Mouse (Mus musculus) right cerebral cortex, postnatal 36 days (tissue): ENCODE results near the gene Tuba1a.

ENCODE experiments used
- DNase-seq, 2 experiments: peaks; one replicate each; pipeline ENCODE4 v3.0.0; 2022; ENCODE audit warnings: low spot score in 2 of 2, mixed read lengths in 1 of 2

Tuba1a gene

GRCm38 (mm10) chr15:98985240-98985981 is 31.9 kb upstream of the Tuba1a start:
- peak; percentile 66 to 83 for DNase-seq

- DNase-seq = no peak
These were observed 31.2 kb upstream of the Tuba1a start for GRCm38 (mm10) chr15:98984681-98985080.

- DNase-seq = no peak
These were observed 30.1 kb upstream of the Tuba1a start for GRCm38 (mm10) chr15:98983431-98984081.

GRCm38 (mm10) chr15:98982100-98982499 is 28.6 kb upstream of the Tuba1a start:
- DNase-seq = no peak

- no peak for DNase-seq
These were observed 26.6 kb upstream of the Tuba1a start for GRCm38 (mm10) chr15:98980012-98980614.

DNA sequence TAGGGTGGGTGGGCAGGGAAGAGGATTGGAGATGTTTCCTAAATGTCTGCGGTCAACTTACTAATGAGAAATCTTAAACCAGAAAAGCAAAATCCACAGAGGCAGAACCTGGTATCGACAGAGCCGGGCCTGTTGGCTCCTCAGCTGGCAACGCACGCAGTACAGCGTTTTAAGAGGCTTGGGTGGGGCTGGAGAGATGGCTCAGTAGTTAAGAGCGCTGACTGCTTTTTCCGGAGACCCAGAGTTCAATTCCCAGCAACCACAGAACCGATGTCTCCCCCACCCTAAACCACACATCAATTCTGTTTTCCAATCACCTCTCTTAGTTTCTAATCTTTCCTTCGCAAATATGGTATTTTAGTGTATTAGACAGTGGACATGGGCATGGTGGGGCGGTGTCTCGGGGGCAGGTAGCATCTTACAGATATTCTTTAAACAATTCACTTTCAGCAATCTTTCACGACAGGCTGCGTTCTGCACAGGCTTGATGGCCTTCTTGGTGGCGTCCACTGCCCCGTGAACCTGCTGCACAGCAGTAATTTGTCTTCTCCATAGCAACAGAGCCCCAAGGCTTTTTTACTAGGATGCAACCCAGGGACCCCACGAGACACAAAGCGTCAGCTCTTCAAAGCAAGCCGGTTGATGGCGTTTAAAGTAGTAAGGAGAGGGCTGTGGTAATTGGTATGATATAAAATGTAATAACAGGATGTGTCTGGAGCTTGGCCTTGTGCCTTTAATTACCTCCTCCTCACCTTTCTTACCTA is 25.1 kb upstream of the Tuba1a start:
- DNase-seq = no peak

DNA sequence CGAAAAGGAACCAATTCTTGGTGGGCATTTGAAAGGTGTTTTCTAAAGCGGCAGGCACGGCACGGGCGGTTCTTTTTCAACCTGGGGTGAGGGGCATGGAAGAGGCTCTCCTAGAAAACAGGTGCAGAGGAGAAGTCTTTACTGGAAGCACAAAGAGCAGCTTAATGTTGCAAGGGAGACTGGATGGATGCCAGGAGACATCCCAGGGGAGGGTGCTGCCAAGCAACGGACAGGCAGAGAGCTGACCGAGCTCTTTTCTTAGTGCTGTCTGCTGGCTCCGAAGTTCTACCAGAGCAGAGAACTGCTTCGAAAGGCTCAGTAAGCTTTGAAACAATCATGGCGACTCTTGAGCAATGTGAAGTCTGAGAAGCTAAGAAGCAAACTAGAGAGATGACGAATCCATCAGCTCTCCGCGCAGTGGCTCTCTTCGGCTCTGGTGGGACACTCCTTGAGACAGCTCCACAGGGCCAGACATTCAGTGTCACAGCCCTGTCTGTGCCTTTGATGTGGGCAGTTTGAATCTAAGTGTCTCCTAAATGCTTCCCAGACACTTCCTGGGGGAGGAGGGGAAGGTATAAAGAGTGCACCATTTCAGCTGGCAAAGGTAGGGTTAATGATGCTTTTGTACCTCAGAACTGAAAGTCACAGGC is 24.4 kb upstream of the Tuba1a start:
- peak; percentile 45 for DNase-seq

DNA sequence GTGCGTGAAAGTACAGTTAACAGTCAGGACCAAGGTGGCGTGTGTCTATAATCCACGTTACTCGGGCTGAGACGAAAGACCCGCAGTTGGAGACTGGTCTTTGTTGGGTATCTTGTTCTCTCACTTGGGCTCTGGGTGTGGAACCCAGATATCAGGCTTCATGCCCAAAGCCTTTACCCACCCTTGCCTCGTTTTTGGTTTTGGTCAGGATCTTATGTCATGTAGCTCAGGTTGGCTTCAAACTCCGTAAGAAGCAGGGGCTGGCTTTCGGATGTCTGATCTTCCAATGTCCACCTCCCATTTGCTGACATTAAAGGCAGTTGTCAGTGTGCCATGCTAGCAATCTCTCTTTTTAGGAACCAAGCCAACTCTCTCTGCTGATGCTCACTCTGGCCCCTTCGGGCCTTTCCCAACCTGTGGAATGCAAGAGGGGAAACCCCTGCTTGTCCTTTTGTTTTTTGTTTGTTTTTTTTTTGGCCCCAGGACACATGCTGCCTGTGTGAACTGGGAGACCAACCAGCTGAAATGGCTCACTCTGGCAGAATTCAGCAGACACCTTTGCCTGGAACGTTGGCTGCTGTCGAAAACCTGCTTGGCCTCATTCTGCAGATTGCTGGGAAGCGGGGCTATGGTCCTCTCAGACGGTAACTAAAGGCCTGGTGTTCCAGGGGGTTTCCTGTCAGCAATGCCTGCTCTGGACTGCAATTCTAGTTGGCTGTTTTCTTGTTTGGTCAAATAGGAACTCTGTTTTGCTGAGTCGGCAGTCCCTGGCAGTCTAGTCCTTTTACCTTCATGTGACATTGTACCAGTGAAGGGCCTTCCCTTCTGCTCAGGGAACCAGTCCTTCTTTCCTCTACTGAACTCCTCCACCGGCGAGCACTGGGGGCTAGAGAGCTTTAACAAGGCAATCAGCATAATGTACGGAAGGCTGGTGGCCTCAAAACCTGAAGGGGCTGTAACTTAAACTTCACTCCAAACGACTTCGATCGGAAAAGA is 23.6 kb upstream of the Tuba1a start:
- no peak for DNase-seq

- no peak for DNase-seq
These were observed 19.6 kb upstream of the Tuba1a start for GRCm38 (mm10) chr15:98973015-98973614.

GRCm38 (mm10) chr15:98971576-98972320 is 18.2 kb upstream of the Tuba1a start:
- peak in 1 of 2 experiments; percentile 52 for DNase-seq

GRCm38 (mm10) chr15:98971111-98971510 is 17.6 kb upstream of the Tuba1a start:
- DNase-seq = peak in 1 of 2 experiments; percentile 73

DNA sequence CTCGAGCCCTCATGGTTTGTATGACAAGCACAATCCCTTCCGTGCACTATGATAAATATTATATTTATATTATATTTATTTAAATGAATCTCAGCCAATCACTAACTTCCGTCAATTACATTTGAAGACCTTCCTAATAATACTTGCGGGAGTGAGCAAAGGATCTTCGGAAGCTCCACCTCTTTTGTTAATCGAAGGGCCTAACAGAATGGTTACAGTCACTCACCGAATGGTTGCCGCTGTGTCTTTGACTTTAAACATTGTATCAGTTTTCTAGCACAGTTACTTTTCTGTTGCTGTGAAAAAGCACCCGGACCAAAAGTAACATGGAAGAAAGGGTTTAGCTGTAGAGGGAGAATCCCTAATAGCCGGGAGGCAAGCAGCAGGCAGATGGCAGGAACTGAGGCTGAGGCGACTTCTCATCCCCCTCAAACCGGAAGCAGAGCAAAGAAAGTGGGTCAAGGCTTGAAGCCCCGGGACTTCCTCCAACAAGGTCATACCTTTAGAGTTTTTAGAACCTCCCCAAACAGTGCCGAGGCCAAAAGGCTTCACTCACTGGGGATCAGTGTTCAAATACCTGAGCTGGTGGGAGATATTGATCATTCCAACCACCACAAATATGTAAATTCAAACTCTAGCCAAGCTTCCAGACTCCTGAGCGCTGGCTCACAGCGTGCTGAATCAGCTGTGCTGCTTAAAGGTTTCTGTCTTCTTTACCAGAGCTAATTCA is 16.0 kb upstream of the Tuba1a start:
- no peak for DNase-seq

DNA sequence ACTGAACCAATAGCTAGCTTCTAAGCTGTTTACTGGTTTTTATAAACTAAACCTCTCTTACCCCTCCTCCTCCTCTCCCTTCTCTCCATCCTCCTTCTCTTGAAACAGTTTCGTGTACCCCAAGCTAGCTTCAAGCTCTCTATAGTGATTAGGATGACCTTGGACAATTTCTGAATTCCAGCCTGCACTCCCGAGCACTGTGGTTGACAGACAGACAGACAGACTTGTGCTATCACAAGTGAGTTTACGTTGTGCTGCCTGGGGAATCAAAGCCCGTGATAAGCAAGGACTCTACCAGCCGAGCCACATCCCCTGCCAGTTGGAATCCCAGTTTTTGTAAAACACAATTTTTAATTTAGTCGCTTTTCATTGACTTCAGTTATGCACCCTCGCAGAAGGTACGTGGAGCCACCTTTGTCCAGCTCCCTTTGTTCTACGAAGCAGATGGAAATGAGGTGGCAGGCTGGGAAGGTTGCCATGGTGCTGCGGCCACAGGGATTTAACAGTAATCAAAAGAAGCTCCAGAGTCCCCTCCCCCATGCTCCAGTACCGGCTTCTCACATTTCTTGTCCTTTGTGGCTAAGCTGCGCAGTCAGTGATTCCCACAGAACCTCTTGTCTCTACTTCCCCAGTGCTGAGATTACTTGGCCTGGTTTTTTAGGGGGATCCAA is 15.3 kb upstream of the Tuba1a start:
- DNase-seq = peak; percentile 44 to 53

- DNase-seq = no peak
These were observed 6.0 kb upstream of the Tuba1a start for GRCm38 (mm10) chr15:98959531-98959930.

- DNase-seq = no peak
These were observed 5.5 kb upstream of the Tuba1a start for GRCm38 (mm10) chr15:98958901-98959420.

DNA sequence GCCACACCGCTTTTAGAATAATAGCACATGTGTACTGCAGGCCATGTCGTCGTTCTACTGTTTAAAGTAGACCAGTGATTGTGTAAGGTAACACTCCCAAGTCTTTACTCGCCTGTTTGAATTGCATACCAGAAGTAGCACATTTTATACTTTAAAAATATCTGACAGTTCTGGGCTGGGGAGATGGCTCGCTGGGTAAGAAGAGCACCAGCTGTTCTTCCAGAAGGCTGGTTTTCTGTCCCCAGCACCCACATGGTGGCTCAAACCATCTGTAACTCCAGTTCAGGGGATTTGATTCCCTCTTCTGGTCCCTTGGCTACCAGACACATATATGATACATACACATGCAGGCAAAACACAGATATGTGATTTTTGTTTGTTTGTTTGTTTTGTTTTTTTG is 4.0 kb upstream of the Tuba1a start:
- DNase-seq = no peak

DNA sequence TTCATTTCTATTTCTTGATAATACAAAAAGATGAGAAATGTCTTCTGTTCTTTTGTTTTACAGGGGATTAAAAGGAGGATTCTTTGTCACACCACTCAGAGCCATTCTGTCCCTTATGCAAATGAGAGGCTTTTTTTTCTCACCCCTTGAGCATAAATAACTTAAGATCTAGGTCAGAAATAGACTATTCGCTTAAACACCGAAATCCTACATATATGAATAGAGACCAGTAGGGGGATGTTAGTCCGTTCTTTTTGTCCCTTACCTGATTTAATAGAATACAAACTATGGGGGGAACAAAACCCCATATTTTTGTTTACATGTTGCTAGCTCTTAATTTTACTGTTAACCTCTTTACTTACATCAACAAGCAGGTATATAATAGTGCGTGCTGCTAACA is 2.5 kb upstream of the Tuba1a start:
- DNase-seq = no peak

DNA sequence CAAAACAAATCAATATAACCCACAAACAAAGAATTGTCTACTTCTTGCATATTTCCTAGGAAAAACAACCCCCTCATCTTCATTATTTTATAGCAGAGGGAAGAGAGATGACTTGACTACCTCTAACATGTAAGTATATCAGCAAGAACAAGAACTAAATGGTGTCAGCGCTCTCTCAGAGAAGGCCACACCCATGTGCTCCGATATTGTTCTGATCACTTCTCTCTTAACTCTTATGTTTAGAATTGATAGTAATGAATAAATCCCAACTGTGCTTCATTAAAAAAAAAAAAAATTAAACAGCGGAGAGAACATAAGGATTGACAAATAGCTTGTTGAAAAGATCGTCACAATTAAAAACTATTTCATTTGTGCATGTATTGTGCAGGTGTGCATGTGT is 1.8 kb upstream of the Tuba1a start:
- DNase-seq = no peak
